9 mouse cellular contexts compared by ENCODE assay signal in genomic region chr17:28874825-28875224, GRCm38 (mm10). TPM values are rescaled to one million over a fixed set of nuclear protein-coding genes. Genes with fewer than 3 reads are reported as not detected.
DNase-seq lines count a peak whose midpoint lies in the region; ATAC-seq and TF ChIP-seq lines count a peak whose summit lies in the region.
"Had no signal": no experiment of that assay in that cellular context is flagged by ENCODE, and none has a peak within 500 bp of the region (broad histone marks: within the 10 kb centered on the region; RNA-seq: fewer than 3 reads in every experiment).

No protein-coding gene starts in this region.

- peak; percentile 36; the same call in 1 of the 2 replicates for ATAC-seq in frontal cortex, adult (ENCODE audit: low TSS enrichment)
- no peak for ATAC-seq in lung, embryonic 14.5 days (ENCODE audit: insufficient read depth)

- no peaks in the 10 kb centered on the region for H3K36me3 ChIP-seq in lung, embryonic 14.5 days (ENCODE audit: insufficient read depth)

- TF ChIP-seq CTCF in lung, embryonic 14.5 days (IDR thresholded peaks at IDR 0.05; ENCODE audit: low read depth) = no peak

- no peak overlapping the region for H3K9ac ChIP-seq in lung, embryonic 14.5 days

- H3K4me2 ChIP-seq in lung, embryonic 14.5 days = no peak overlapping the region

- WGBS in lung, embryonic 14.5 days = 40% methylated on average over 7 of the region's 7 CpGs

- no peaks in the 10 kb centered on the region for H3K9me3 ChIP-seq in lung, embryonic 14.5 days (ENCODE audit: low read depth, low read length)

- no peak for DNase-seq in frontal cortex, postnatal 14 days (ENCODE audit: low spot score in 2 of 2)
- peak; percentile 86 to 96 for DNase-seq in adrenal gland, adult (ENCODE audit: inconsistent age in 2 of 2, low spot score in 1 of 2)
- DNase-seq in heart, adult 9 months (ENCODE audit: low spot score in 2 of 2) = peak; percentile 53 to 68
- peak; percentile 9 for DNase-seq in lung, embryonic 14.5 days
- DNase-seq in c-Kit-positive CD71-positive TER-119-positive erythroid progenitor cells, embryonic 14.5 days (ENCODE audit: low spot score) = no peak
- no peak for DNase-seq in yolk sac, embryonic 10.5 days (ENCODE audit: low spot score)
- DNase-seq in urinary bladder, adult 2 months (ENCODE audit: low spot score) = no peak

- no peaks in the 10 kb centered on the region for H3K27me3 ChIP-seq in lung, embryonic 14.5 days (ENCODE audit: insufficient read depth, low read length)

- no peak overlapping the region for H3K27ac ChIP-seq in lung, embryonic 14.5 days (ENCODE audit: low read depth)

- no peak overlapping the region for H3K4me3 ChIP-seq in lung, embryonic 14.5 days (ENCODE audit: low read depth, low read length)

- H3K4me1 ChIP-seq in lung, embryonic 14.5 days (ENCODE audit: insufficient read depth) = no peaks in the 10 kb centered on the region

RNA-seq across cellular contexts. Expression of gene Pnpla1, which starts 16.6 kb away (rescaled TPM):
- polyA plus RNA-seq in lung, embryonic 14.5 days (2014; fragmentation: Nextera tagmentation; extraction: Ambion mirVana) = 0.05 TPM in 1 of 2 replicates, not detected in the other
- polyA plus RNA-seq in urinary bladder, adult 2 months (2012; rRNA removed) = 0.01 TPM in 1 of 2 replicates, not detected in the other

RNA-seq across cellular contexts. Expression of gene 4930539E08Rik, which starts 40.3 kb away (rescaled TPM):
- 0.37 TPM in 1 of 2 replicates, not detected in the other for polyA plus RNA-seq in lung, embryonic 14.5 days (2014; fragmentation: Nextera tagmentation; extraction: Ambion mirVana)
- polyA plus RNA-seq in urinary bladder, adult 2 months (2012; rRNA removed) = 0.14 and 0.29 TPM in 2 replicates
- polyA plus RNA-seq: liver, embryonic 16.5 days had no signal

Comparison
In these comparisons a context has a peak if more than half of its experiments do, and no peak if none do; other contexts are left out.
1. DNase-seq: peak in adrenal gland, adult (2 of 2), heart, adult 9 months (2 of 2) and lung, embryonic 14.5 days (single experiment); none in frontal cortex, postnatal 14 days (0 of 2), c-Kit-positive CD71-positive TER-119-positive erythroid progenitor cells, embryonic 14.5 days (single experiment), yolk sac, embryonic 10.5 days (single experiment) and urinary bladder, adult 2 months (single experiment).